Comparison of ENCODE assay signal across 17 mouse cellular contexts in the genomic region with DNA sequence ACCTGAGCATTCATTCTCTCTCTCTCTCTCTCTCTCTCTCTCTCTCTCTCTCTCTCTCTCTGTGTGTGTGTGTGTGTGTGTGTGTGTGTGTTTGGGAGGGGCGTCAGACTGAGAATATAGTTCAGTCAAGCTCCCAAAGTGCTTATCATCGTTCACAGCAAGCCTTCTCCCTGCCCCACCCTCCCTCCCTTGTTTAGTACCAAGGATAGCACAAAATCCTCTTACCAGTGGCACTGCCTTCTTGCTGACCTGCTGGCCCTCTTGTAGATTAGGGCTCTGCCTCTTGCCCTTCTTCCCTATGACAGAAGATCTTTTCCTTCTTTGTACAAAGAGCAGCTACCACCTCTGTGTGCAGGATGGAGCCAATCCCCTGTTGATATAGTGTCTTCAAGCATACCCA.
DNase-seq lines count a peak whose midpoint lies in the region; ATAC-seq and TF ChIP-seq lines count a peak whose summit lies in the region.
"Had no signal": no experiment of that assay in that cellular context is flagged by ENCODE, and none has a peak within 500 bp of the region (broad histone marks: within the 10 kb centered on the region; RNA-seq: fewer than 3 reads in every experiment).

No protein-coding gene starts in this region.

- H3K9me3 ChIP-seq in heart, postnatal 0 days (replicated peaks; ENCODE audit: control insufficient read depth, low read length) = no peaks in the 10 kb centered on the region
- H3K9me3 ChIP-seq in midbrain, embryonic 10.5 days (replicated peaks) = no peaks in the 10 kb centered on the region
- H3K9me3 ChIP-seq: embryonic facial prominence, embryonic 12.5 days; forebrain, embryonic 12.5 days; hindbrain, embryonic 10.5 days; megakaryocyte, embryonic 14.5 days; neural tube, embryonic 13.5 days had no signal

- H3K9ac ChIP-seq in heart, postnatal 0 days (replicated peaks; ENCODE audit: low read depth, low read length) = no peak overlapping the region
- H3K9ac ChIP-seq: embryonic facial prominence, embryonic 12.5 days; forebrain, embryonic 12.5 days; neural tube, embryonic 13.5 days had no signal

- no peak for DNase-seq in gastrocnemius, adult 2 months
- no peak for DNase-seq in gastrocnemius, postnatal 36 days
- DNase-seq in heart, postnatal 0 days (ENCODE audit: low spot score) = no peak
- DNase-seq in heart, adult 8-10 months (ENCODE audit: low spot score) = no peak
- DNase-seq in liver = peak; percentile 82
- DNase-seq in midbrain, embryonic 10.5 days (ENCODE audit: low spot score) = no peak
- no peak for DNase-seq in testis, postnatal 10 days (ENCODE audit: low spot score)
- DNase-seq: cerebellum, adult 18-20 months; retina, postnatal 1 day had no signal

- intact Hi-C loops in gastrocnemius, adult 2 months (cut with DNase I) = no loop called here
- intact Hi-C loops in gastrocnemius, postnatal 36 days (cut with DNase I) = no loop called here

- no peak overlapping the region for H3K4me3 ChIP-seq in gastrocnemius, adult 2 months
- H3K4me3 ChIP-seq in heart, postnatal 0 days (ENCODE audit: low read depth, low read length) = no peak overlapping the region
- H3K4me3 ChIP-seq in midbrain, embryonic 10.5 days = no peak overlapping the region
- H3K4me3 ChIP-seq: embryonic facial prominence, embryonic 12.5 days; forebrain, embryonic 12.5 days; hindbrain, embryonic 10.5 days; layer of hippocampus, adult 2 months; left cerebral cortex, adult 2 months; megakaryocyte, embryonic 14.5 days; neural tube, embryonic 13.5 days had no signal

- ATAC-seq in heart, postnatal 0 days (ENCODE audit: insufficient read depth, low read depth) = no peak
- peak; percentile 83 for ATAC-seq in megakaryocyte-erythroid progenitor cell, adult 5-6 weeks (replicated peaks; ENCODE audit: low FRiP score, low TSS enrichment, poor library complexity, severe bottlenecking)

- H3K27ac ChIP-seq in gastrocnemius, adult 2 months = peak overlapping the region; percentile 40; the same call in 1 of the 2 replicates
- peak overlapping the region; percentile 87 for H3K27ac ChIP-seq in heart, postnatal 0 days (ENCODE audit: low read depth)
- H3K27ac ChIP-seq in midbrain, embryonic 10.5 days (replicated peaks) = no peak overlapping the region
- H3K27ac ChIP-seq: embryonic facial prominence, embryonic 12.5 days; forebrain, embryonic 12.5 days; hindbrain, embryonic 10.5 days; layer of hippocampus, adult 2 months; left cerebral cortex, adult 2 months; neural tube, embryonic 13.5 days had no signal

- H3K27me3 ChIP-seq in heart, postnatal 0 days (ENCODE audit: control insufficient read depth, insufficient read depth, low read length) = no peaks in the 10 kb centered on the region
- no peaks in the 10 kb centered on the region for H3K27me3 ChIP-seq in midbrain, embryonic 10.5 days (ENCODE audit: low read depth, poor library complexity, severe bottlenecking)
- H3K27me3 ChIP-seq: embryonic facial prominence, embryonic 12.5 days; forebrain, embryonic 12.5 days; megakaryocyte, embryonic 14.5 days; neural tube, embryonic 13.5 days had no signal

- peaks cover 65% of the 10 kb centered on the region for H3K4me1 ChIP-seq in heart, postnatal 0 days (ENCODE audit: control insufficient read depth, insufficient read depth)
- H3K4me1 ChIP-seq in midbrain, embryonic 10.5 days = peaks cover 12% of the 10 kb centered on the region

- no peaks in the 10 kb centered on the region for H3K36me3 ChIP-seq in heart, postnatal 0 days (replicated peaks; ENCODE audit: control insufficient read depth, insufficient read depth, low read length)
- H3K36me3 ChIP-seq in midbrain, embryonic 10.5 days = no peaks in the 10 kb centered on the region
- H3K36me3 ChIP-seq: embryonic facial prominence, embryonic 12.5 days; forebrain, embryonic 12.5 days; hindbrain, embryonic 10.5 days; neural tube, embryonic 13.5 days had no signal

- 7% methylated on average over 2 of the region's 2 CpGs for WGBS in heart, postnatal 0 days
- WGBS in midbrain, embryonic 10.5 days = 56% methylated on average over 2 of the region's 2 CpGs

- no peak for TF ChIP-seq CTCF in gastrocnemius, adult 2 months (IDR thresholded peaks at IDR 0.05)
- no peak for TF ChIP-seq CTCF in heart, postnatal 0 days (IDR thresholded peaks at IDR 0.05; ENCODE audit: low read depth)

- no peak for TF ChIP-seq EP300 in heart, postnatal 0 days (IDR thresholded peaks at IDR 0.05; ENCODE audit: low read depth)

- H3K4me2 ChIP-seq in heart, postnatal 0 days (ENCODE audit: low read depth, low read length) = peak overlapping the region; percentile 39
- H3K4me2 ChIP-seq: embryonic facial prominence, embryonic 12.5 days; forebrain, embryonic 12.5 days; neural tube, embryonic 13.5 days had no signal
